Mouse (Mus musculus): Measurements from ENCODE around the gene 1700122O11Rik. TPM values are rescaled to one million over a fixed set of nuclear protein-coding genes. Genes with fewer than 3 reads are reported as not detected.
A peak's percentile ranks its signal among the peaks of the same experiment; 100 is the strongest.

1700122O11Rik gene
- total RNA-seq, 2 experiments from 2014 or later, result not detected

DNA sequence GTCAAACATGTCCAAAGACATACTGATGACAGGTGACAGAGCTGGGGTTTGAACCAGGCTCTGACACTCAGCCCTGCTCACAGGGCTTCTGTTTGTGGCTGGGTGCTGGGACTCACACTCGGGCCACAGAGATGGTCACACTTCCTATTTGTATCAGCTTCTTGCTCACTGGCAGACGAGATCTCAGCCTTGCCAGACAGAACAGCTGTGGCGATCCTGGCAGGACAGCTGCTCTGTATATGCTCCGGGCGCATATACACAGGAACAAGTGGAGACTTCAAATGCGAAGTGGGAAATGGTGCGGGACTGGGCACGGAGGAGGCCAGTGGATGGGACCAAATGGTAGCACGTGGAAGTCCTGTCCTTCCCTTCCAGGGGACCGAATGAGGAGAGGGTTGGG, 25.5 kb downstream of the 1700122O11Rik start:
- DNase-seq (ENCODE audit: low spot score in 2 of 2), result no peak
- TF ChIP-seq CTCF (conservative IDR thresholded peaks at IDR 0.05), result no peak
- Histone ChIP-seq H3K4me3 (no peak overlapping the region), H3K27ac (no peak overlapping the region)

DNA sequence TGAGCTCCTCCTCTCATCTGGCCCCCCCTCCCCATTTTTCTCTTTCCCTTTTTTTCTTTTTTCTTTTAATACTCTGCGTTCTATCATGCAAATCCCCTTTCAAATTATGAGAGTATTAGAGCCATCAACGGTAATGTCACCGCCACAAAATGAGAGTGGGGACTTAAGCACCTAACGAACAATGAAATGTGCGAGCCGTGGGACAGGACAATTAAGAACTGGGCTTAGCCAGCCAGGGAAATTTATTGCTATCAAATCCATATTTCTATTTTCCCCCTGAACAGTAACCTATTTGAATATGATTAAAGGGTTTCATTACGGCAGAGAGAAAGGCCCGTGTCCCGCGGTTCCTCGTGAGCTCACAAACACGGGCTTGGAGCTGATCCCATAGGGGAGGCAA, 27.0 kb downstream of the 1700122O11Rik start:
- Histone ChIP-seq H3K4me3 (no peak overlapping the region), H3K27ac (no peak overlapping the region)
- TF ChIP-seq CTCF (conservative IDR thresholded peaks at IDR 0.05), result no peak
- no peak for DNase-seq (ENCODE audit: low spot score in 2 of 2)

GRCm38 (mm10) chr17:48010283-48010682, 27.8 kb downstream of the 1700122O11Rik start:
- Histone ChIP-seq H3K4me3 (no peak overlapping the region), H3K27ac (no peak overlapping the region)
- no peak for TF ChIP-seq CTCF (conservative IDR thresholded peaks at IDR 0.05)
- no peak for DNase-seq (ENCODE audit: low spot score in 2 of 2)

- TF ChIP-seq CTCF (conservative IDR thresholded peaks at IDR 0.05), result no peak
- Histone ChIP-seq H3K4me3 (no peak overlapping the region), H3K27ac (no peak overlapping the region)
- no peak for DNase-seq (ENCODE audit: low spot score in 2 of 2)
Observed at GRCm38 (mm10) chr17:48005816-48006215, 32.3 kb downstream of the 1700122O11Rik start.

- no peak overlapping the region for H3K27ac ChIP-seq
- TF ChIP-seq CTCF (conservative IDR thresholded peaks at IDR 0.05), result no peak
- no peak overlapping the region for H3K4me3 ChIP-seq
- no peak for DNase-seq (ENCODE audit: low spot score in 2 of 2)
Observed at GRCm38 (mm10) chr17:48005091-48005490, 33.0 kb downstream of the 1700122O11Rik start.

GRCm38 (mm10) chr17:48004619-48005018, 33.5 kb downstream of the 1700122O11Rik start:
- no peak overlapping the region for H3K4me3 ChIP-seq

DNA sequence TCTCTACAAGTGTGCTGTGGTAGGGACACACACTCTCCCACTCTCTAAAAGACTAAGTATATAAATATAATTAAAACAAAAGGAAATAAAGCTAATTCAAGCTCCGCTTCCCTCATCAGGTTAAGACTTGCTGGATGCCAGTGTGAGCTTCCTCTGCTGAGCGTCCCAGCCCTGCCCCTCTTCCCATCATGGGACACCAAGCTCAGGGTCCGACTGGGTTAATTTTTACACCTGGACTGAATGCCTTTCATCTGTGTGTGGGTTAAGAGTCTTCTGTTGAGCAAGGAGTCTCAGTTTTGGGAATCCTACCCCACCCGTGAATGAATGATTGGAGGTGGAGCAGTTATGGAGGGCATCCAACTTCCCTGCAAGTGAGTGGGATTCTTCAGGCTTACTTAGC, 35.6 kb downstream of the 1700122O11Rik start:
- Histone ChIP-seq H3K4me3 (no peak overlapping the region), H3K27ac (no peak overlapping the region)
- TF ChIP-seq CTCF (conservative IDR thresholded peaks at IDR 0.05), result no peak
- DNase-seq (ENCODE audit: low spot score in 2 of 2), result no peak

More at GRCm38 (mm10) chr17:48004619-48005018, 33.5 kb downstream of the 1700122O11Rik start:
- TF ChIP-seq CTCF (conservative IDR thresholded peaks at IDR 0.05), result no peak
- no peak overlapping the region for H3K27ac ChIP-seq
- DNase-seq (ENCODE audit: low spot score in 2 of 2), result no peak

- H3K27ac ChIP-seq, result no peak overlapping the region
- H3K4me3 ChIP-seq, result peak overlapping the region; percentile 43
- 0 out of 2 replicates have a peak, but pooled peaks have one; percentile 3 for TF ChIP-seq CTCF (conservative IDR thresholded peaks at IDR 0.05)
- peak in 1 of 2 experiments; percentile 16 for DNase-seq (ENCODE audit: low spot score in 2 of 2)
Observed at GRCm38 (mm10) chr17:48001586-48002361, 36.3 kb downstream of the 1700122O11Rik start.

DNA sequence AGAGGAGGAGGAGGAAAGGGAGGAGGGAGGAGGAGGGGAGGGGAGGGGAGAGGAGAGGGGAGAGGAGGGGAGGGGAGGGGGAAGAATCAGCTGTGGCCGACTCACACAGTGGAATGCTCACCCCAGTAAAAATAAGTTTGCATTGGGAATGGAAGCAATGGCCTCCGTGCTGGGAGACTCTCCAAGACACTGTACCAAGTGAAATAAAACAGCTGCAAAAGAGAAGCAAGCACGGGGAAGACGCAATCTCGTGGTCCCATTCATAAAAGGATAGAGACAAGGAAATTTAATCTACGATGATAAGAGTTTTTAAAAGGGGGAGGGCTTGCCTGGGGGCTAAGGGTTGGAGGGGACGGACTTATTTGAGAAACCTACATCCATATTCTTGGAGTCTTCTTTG, 36.9 kb downstream of the 1700122O11Rik start:
- Histone ChIP-seq H3K4me3 (no peak overlapping the region; the same call in 1 of the 2 replicates), H3K27ac (no peak overlapping the region)
- no peak for TF ChIP-seq CTCF (conservative IDR thresholded peaks at IDR 0.05)
- DNase-seq (ENCODE audit: low spot score in 2 of 2), result no peak

GRCm38 (mm10) chr17:47999812-48000211, 38.3 kb downstream of the 1700122O11Rik start:
- no peak overlapping the region for H3K27ac ChIP-seq
- no peak overlapping the region for H3K4me3 ChIP-seq
- DNase-seq (ENCODE audit: low spot score in 2 of 2), result no peak
- no peak for TF ChIP-seq CTCF (conservative IDR thresholded peaks at IDR 0.05)

GRCm38 (mm10) chr17:47999403-47999802, 38.7 kb downstream of the 1700122O11Rik start:
- no peak for DNase-seq (ENCODE audit: low spot score in 2 of 2)
- TF ChIP-seq CTCF (conservative IDR thresholded peaks at IDR 0.05), result no peak
- Histone ChIP-seq H3K4me3 (no peak overlapping the region), H3K27ac (no peak overlapping the region)

DNA sequence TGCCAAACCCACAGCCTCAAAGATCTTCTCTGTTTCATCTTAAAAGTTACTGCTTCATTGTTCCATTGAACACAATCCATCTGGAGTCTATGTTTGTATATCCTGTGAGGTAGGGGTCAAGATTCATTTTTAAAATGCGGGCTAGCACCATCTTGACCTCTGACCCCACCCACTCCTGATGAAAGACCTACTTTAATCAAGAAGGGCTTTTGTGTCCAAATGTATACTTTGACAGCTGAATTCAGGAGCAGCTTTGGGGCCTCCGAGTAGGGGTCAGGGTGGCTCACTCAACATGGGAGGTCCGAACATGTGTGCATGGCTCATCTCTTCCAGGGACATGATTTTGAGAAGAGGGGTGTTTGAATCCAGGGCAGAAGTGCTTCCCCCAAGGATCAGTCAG, 40.3 kb downstream of the 1700122O11Rik start:
- no peak for DNase-seq (ENCODE audit: low spot score in 2 of 2)
- H3K4me3 ChIP-seq, result no peak overlapping the region

DNA sequence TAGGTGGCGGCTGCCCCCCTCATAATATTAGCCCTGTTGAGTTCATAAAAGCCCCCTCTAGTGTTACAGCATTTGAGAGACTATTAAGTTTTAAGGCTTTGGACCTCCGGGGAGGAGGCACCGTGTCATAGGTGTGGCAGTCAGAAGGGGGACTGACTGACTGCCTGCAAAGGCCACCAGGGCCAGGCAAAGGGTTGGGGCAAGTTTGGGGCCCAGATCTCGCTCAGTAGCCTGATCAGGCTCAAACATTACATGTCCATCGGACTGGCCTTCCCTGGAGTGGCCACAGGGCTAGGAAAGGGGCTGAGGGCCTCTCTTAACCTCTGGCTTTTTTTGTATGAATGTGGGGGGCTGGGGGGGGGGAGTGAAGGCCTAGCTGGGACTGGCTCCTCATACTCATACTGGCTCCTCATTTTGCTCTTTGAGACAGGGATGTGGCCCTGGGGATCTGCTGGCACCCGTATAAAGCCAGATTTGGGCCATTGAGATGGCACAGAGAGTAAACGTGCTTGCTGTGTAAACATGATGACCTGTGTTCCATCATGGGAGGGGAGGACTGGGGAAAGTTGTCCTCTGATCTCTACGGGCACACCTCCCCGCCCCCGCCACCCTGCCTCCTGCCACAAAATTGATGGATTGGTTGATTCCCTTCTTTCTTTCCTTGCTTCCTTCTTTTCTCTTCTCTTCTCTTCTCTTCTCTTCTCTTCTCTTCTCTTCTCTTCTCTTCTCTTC, 47.5 kb downstream of the 1700122O11Rik start:
- Histone ChIP-seq H3K4me3 (no peak overlapping the region), H3K27ac (no peak overlapping the region)
- no peak for DNase-seq (ENCODE audit: low spot score in 2 of 2)
- no peak for TF ChIP-seq CTCF (conservative IDR thresholded peaks at IDR 0.05)

More for the DNA sequence above, 40.3 kb downstream of the 1700122O11Rik start:
- TF ChIP-seq CTCF (conservative IDR thresholded peaks at IDR 0.05), result no peak
- no peak overlapping the region for H3K27ac ChIP-seq

Data from layer of hippocampus, adult 2 months (tissue).